Mouse (Mus musculus) kidney, postnatal 25 days (tissue): Measurements from ENCODE around the gene Gm20388.

Source experiments
- DNase-seq, 2 experiments: peaks; one replicate each; pipeline ENCODE4 v3.0.0; 2021; ENCODE audit warnings: mixed read lengths in 2 of 2

Gene Gm20388

DNA sequence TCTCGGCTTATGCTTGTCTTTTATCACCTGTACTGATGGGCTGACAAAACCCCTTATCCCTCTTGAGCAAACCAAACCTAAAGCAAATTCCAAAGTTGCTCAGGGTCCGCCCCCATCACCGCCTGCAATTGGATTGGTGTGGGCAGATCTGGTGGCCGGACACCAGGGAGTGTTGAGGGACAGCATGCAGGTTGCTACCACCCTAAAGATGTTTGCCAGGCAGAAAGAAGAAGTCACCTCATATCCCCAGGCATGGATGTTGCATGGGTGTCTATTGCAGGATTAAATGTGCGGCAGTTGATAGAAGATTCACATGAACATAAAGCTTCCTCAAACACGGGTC, 4189.0 kb downstream of the Gm20388 start:
- DNase-seq, result no peak

DNA sequence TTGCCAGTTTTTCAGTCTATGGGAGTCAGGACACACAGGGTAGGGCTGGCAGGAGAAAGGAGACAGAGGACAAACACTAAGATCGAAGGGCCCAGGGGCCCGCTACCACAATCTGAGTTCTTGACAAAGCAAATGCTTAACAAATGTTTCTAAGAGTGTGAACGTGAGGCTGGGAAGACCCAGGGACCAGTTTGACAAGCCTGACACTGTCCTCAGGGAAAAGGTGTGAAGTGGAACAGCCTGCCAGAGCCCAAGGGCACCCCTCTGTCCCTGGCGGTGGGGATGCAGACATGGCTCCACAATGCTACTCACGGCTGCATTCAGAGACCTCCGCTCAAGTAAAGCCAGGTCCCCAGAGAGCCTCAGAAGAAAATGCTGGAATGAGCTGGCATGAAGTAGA, 4195.2 kb downstream of the Gm20388 start:
- DNase-seq, result no peak

DNA sequence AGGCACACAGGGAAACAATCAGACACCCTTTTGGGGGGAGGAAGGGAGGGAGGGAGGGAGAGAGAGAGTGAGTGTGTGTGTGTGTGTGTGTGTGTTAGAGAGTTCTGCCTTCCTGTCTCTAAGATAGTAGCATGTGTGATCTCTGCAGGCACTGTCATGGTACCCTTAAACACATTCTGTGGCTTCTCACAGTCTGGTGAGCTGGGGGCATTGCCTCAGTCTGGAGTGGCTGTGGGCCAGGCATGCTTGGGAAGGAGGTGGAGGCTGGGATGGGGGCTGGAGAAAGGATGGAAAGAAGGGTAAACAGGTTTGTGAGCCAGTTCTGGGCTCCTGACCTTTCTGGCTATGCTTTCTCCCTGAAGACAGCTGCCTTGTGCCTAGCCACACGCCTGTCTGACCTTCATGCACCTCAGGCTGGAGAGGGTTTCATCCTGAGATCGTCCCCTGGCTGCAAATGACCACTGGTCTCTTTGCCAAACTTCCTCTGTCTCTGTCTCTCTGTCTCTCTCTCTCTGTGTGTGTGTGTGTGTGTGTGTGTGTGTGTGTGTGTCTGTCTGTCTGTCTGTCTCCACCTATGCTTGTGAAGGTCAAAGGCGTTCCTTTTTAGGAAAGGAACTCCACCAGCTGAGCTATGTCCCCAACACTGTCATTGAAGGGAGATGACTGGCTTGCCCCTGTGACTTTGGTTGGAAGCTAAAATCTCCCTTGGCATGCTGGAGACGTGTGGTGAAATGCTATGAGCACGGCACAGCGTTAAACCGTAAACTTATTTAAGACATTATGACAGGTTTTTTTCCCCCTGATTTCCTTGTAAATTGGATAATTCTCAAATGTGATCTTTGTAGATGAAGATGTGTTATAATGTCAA, 4195.9 kb downstream of the Gm20388 start:
- no peak for DNase-seq

DNA sequence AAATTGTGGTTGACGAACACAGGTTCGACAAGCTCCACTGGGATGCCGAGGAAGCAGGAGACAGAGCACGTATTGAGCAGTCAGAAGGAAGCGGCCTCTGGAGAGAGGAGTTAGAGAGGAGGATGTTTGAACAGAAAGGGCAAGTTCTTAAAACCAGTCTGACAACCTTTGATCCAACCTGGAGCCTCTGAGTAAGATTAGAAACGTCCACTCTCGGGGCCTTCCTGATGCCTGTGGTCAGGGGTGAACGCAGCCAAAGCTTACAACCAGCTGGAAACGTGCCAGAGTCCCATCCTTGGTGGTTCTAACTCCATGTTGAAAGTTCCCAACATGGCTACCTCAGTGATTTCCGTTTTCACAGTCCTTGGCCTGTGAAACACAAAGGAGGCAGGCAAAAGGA, 4202.5 kb downstream of the Gm20388 start:
- peak in 1 of 2 experiments; percentile 8 for DNase-seq

DNA sequence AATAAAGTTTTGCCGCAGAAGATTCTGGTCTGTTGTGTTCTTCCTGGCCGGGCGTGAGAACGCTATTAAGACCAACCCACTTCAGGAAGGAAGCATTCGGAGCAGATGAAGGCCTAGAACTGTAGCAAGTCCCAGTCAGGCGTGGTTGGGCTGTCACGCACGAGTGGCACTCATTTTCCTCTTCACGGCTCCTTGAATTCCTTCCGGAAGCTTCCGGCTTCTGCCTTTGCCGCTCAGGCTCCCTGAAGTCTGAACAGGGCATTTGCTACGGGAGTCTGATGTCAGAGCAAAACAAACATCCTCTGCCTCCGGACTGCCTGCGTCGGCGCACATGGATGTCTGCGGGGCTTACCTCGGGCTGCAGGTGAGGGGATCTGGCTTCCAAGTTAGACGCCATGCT, 4214.6 kb downstream of the Gm20388 start:
- peak in 1 of 2 experiments; percentile 42 for DNase-seq

DNA sequence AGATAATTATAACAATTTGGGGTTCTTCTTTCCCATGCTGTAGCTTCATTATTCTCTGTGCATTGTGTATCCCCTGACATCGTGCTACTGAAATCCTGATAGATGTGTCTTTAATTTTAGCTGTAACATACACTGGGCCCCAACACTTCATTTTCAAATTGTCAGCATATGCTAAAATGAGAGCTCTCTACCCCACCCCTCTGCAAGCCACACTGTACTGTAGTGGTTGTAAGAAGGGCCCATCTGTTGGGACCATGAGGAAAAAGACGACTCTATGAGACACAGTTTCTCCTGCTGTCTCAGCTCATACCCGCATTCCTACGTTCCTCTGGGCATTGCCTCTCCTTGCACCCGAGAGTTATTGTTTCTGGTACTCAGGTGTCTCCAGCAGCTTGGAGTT, 4226.6 kb downstream of the Gm20388 start:
- no peak for DNase-seq

DNA sequence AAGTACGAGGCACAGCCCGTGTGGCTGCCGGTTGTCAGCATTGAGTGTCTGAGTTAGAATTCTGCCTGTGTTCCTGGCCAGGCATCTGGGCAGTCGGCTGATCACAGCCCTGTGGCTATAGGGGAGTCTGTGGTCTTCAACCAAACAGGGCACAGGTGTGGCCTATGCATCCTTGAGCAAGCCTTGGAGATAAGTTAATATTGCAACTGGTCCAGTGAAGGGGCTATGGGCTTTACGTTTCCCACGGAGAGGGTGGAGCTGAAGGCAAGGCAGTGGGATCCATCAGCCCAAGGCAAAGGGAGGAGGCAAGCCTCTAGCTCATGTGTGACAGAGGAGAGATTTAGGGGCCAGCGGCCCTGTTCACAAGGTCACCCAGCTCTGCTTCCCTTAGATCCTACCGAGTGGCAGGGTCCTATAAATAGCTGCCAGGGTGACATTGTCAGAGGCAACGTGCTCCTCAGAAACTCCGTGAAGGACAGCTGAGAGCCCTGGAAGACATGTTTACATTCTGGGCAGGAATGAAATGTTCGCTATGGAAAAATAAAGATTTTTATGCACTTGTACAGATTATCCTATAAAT, 4229.7 kb downstream of the Gm20388 start:
- no peak for DNase-seq

DNA sequence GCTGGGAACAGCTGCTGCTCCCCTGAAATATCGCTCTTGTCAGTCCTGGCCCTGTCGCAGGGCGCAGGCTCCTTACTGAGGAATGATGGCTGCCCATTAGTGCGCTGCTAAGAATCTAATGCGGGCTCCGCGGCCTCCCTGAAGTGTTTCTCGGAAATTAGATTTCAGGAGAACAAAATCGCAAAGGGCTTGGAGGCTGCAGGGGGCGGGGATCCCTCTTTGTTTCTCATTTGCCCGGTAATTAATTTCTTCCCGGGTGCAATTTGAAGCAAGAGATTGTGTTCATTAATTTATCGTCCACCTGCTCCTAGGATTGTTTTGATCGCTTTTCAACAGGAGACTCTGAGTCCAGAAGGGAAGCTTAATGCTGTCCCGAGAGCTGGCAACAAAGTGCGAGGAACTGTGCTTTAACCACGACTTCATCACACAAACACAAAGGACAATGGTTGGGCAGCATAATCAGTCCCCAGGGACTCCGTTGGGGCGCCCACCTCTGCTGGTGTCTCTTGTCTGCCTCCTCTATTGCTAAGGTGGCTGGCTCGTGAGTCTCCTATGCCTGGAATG, 4230.3 kb downstream of the Gm20388 start:
- DNase-seq, result no peak

DNA sequence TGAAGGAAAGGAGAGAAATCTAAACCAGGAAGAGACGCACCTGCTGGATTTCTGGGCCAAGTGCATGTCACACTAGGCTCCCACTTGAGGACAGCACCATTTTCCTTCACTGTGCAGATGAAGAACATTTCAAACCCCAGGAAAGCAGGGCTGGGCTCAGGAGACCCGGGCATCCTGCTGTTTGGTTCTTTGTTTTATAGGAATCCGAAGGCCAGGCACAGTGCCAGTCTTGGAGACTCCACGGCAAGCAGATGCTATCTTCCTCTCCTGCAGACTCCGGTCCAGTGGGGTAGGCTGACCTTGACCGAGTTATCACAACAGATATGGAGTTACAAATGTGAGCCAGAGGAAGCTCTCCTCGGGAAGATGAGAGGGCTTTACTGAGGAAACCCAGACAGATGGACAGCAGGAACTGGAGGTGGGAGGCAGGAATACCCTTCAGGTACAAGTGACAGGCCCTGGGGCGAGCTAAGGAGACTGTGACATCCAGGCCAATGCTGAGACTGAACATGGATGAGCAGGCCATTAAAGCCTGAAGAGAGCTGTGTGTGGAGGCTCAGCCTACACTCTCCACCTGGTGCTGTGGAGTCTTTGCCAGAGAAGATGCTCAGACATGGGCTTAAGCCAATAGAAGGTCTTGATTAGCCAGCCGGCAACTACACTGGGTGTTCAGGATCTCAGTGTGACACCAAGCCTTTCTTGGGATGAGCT, 4231.2 kb downstream of the Gm20388 start:
- DNase-seq, result peak in 1 of 2 experiments; percentile 8

DNA sequence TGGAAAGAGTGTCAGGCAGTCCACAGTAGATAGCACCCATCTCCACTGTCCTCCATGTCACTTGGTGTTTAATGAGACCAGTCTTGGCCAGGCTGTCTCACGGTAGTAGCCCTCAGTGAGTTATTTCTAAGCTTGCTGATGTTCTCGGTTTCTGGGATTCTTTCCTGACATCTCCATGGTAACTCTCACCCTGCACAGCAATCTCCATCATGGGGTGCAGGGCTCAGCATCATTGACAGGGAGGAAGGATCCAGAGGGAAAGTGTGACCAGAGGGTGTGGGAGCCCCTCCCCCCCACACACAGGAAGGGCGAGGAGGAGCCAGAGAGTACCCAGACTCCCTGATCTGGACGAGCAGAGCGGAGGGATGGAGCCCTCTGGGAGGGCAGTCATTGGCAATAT, 4232.4 kb downstream of the Gm20388 start:
- no peak for DNase-seq

DNA sequence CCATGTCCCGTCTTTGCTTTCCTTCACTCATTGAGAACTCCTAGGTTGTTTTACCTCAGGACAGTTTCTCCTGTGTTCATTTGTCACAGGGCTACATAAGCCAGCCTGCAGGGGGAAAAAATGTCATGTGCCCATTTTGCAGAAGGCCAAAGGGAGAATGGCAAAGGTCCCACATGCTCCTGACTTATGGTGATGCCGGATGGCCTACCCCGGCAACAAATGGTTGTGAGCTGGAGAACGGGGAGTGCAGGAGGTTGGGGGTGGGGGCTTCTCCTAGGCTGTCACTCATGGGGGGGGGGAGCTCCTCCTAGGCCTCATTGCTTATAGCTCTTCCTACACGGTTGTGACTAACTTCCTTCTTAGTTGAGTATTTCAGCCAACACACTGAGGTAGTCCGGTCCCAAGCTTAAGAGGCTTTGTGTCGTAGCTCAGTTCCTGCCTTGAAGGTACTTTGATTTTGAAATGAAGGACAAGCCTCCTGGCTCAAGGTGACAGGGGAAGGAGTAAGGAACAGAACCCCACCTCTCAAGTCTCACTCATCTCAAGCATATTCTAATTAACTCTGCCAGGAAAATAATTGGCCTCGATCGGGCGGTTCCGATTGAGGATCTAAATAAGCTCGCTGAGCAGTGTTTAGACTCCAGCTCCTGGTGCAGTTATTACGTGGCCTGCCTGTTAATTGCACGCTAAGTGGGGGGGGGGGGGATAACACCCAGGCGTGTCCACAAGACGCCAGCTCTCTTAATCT, 4233.4 kb downstream of the Gm20388 start:
- DNase-seq, result no peak

DNA sequence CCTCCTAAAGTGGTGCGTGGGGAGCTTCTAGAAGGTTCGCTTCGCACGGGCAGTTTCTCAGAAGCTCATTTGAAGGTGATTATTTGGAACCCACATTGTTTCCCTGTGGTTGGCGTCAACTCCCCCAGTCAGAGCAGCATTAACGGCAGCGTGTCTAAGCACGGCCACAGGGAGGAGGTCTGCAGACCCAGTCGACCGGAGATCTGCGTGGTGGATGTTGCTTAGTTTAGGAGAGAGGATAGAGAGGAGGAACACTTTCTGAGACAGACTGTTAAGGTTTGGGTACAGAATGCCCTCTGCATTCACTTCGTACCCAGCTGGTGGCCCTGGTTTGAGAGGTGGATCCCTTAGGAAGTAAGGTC, 4234.0 kb downstream of the Gm20388 start:
- no peak for DNase-seq

DNA sequence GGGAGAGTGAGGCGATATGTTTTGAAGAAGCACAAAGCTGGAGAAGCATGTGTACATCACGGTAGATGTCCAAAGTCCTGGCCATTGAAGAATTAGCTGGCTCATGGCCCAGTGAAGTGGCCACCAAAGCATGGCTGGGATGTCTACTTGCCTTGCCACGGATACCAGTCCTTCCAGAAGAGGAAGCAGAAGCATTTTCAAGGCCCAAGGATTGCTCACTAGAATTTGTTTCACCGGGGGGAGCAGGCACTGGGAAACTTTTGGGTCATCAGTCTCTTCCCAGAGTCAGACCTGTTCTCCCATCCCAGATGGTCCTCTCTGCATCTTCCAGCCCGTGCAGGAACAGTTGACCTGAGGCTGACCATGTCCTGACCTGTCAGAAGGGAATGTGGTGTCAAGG, 4235.6 kb downstream of the Gm20388 start:
- DNase-seq, result no peak

DNA sequence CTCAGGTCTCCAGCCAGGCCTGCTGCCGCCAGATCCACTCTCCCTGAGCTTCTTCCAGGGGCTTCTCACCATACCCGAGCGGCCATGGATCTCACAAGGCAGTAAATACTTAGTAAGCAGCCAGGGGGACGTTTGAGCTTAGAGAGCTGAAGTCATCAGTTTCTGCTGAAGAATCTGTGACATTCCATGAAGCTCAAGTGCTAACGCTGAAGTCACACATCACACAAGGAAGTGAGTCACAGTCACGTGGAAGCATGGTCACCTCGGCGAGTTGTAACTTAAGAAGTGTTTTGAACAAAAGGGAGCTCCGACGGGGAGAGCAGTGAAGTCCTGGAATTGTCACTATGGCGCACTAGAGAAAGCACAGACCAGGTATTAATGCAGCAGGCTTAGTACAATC, 4239.4 kb downstream of the Gm20388 start:
- no peak for DNase-seq

DNA sequence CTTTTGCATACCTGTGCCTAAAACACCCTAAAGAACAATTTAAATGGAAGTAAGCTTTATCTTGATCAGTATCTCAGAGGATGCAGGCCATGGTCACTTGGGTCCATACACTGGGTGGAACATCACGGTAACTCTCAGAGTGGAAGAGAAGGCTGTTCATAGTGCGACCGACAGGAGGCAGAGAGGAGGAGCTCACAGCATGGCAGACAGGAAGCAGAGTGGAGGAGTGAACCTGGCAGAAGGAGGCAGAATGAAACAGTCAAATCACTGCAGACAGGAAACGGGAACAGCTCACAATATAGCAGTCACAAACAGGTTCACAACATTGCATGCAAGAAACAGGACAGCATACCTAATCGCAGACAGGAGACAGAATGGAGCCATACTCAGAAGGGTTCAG, 4239.9 kb downstream of the Gm20388 start:
- no peak for DNase-seq

DNA sequence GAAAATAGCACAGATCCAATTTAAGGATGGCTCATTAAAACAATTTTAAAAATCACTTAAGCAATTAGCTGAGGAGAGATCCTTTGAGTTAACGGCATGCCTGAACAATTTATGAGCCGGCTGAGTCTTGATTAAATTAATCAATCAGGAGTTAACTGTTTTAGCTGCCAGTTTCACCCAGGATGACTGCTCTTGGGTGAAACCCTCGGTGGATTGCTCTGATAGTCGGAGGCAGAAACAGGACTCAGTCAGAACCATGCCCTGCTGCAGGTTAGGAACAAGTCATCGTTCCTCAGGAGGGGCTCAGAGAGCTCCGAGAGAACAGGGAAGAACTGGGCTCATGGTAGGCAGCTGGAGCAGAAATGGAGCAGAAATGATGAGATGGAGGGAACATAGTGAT, 4241.2 kb downstream of the Gm20388 start:
- DNase-seq, result no peak

DNA sequence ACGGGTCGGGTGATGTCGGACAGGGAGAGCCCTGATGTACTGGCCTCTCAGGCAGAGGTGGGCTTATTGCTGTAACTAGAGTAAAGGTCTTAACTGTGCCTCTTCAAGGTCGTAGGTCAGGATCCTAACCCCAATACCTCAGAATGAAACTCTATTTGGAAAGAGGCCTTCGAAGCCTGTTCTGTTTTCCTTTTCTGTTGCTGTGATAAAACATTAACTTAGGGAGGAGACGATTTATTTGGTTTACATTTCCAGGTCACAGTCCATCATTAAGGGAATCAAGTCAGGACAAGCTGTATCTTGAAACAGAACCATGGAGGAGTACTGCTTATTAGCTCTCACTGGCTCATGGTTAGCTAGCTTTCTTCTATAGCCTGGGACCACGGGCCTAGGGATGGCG, 4242.1 kb downstream of the Gm20388 start:
- no peak for DNase-seq

DNA sequence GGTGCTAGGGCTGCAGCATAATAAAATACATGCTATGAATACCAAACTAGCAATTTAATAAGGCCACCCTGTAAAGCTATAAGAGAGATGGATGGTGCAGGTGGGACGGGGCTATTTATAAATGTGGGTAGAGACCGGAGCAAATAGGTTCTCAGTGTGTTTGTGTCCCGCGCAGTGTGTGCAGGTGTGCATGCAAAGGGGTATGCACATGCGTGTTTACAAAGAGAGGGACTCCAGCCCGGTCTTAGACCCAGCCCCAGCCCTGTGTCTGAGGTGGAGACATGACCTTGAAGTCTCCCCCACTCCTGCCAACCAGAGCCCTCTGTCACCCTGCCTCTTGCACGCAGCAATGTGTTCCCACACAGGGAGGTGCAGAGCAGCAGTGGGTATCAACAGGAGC, 4245.7 kb downstream of the Gm20388 start:
- no peak for DNase-seq

DNA sequence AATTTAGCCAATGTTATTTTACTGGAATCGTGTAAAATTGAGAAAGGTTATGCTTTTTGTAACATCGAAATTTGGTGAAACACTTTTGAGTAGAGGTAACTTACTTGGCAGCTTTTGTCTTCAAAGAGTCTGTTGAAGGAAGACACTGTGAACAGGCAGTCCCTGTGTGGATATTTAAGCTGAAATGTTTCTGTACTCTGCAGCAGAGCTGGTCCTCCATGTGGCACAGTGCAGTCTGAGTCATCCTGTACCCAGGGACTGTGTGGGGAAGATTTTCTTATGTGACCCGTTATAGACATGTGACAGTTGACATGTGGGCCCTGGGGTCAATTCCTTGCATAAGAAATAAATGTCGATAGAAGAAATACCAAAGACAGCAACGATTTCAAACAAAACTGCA, 4251.0 kb downstream of the Gm20388 start:
- DNase-seq, result no peak

DNA sequence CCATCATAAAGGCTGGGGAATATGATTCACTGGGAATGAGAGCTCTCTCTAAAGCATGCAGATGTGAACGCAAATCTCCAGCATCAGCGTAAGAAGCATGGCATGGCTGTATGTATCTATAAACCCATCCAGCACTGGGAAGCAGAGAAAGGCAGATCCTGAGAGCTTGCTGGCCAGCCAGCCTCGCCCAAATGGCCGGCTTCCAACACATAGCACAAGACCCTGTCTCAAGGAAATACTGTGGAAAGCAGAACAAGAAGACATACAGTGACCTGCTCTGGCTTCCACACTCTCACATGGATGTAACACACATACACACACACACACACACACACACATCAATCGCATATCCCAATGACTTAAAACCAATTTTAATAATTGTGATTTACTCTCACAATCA, 4252.6 kb downstream of the Gm20388 start:
- no peak for DNase-seq

DNA sequence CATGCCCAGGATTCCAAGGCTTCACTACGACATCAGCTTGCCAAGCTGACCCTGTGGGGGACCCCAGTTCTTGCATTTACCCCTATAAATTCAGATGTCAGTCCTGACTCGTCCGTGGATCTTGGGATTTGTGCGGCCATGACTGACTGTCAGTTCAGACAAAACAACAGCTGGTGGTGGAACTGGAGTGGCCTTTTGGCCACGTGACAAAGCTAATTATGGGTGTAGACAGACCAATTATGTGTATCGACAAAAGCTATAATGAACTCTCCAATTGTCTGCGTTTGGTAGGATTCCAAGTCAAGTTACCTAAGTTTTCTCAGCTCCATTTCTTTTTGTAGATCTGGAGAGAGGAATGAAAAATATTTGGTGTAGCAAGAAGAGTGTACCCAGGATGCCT, 4259.1 kb downstream of the Gm20388 start:
- DNase-seq, result no peak

DNA sequence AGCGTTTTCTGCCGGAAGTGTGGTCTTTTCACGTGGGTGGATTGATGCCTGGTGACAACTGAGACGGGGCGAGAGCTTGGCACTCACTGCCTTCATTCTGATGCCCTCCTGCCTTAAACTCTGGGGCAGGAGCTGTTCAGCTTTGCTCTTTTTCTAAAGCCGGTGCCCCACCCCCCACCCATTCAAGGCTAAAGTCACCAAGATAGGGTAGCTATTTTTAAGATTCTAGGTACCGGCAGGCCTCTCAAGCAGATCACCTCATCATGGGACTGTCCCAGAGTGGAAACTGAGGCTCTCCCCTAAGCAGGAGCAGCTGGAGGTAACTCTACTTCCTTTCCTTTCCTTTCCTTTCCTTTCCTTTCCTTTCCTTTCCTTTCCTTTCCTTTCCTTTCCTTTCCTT, 4260.0 kb downstream of the Gm20388 start:
- DNase-seq, result no peak
